Mouse (Mus musculus): ENCODE measurements around the gene Smyd5. TPM values are rescaled to one million over a fixed set of nuclear protein-coding genes. Genes with fewer than 3 reads are reported as not detected.

The Smyd5 gene
- polyA plus RNA-seq, 1 experiment from 2014 or later: 31.6 TPM

DNA sequence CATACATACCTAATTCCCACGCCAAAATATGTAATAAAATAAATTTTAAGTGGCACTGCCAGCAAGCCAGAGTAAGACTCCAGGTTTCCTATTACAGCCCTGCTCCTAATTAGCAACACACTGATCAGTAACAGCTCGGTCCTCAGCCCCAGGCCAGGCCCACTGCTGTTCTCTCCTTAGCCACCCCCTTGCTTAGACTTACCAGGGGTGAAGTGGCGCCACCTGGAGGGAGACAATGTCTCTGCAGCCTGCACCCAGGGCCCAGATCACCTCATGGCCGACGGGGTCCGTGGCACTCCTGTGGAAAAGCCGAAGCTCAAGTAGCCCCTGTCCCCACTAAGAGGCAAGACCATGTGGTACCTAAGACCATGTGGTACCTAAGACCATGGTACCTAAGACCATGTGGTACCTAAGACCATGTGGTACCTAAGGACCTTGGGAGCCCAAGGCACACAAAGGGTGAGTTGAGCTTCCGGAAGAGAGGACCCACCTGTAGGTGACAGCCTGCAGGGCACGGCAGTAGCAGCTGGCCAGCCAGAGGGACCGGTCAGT is 45.7 kb downstream of the Smyd5 start:
- Histone ChIP-seq H3K4me1 (replicated peaks) (no peaks in the 10 kb centered on the region), H3K27me3 (peaks cover 48% of the 10 kb centered on the region), H3K27ac (no peak overlapping the region), H3K36me3 (no peaks in the 10 kb centered on the region), H3K9me3 (replicated peaks) (no peaks in the 10 kb centered on the region; the same call in 1 of the 2 replicates), H3K9ac (no peak overlapping the region), H3K4me2 (no peak overlapping the region), H3K4me3 (replicated peaks) (no peak overlapping the region)
- ATAC-seq (ENCODE audit: low read depth): peak; percentile 37
- WGBS (ENCODE audit: insufficient replicate concordance): 25% methylated on average over 10 of the region's 10 CpGs
- DNase-seq: peak; percentile 28

GRCm38 (mm10) chr6:85478416-85478815 is 46.6 kb downstream of the Smyd5 start:
- Histone ChIP-seq H3K9me3 (replicated peaks) (no peaks in the 10 kb centered on the region; the same call in 1 of the 2 replicates), H3K4me3 (replicated peaks) (no peak overlapping the region), H3K4me2 (no peak overlapping the region), H3K4me1 (replicated peaks) (no peaks in the 10 kb centered on the region), H3K27ac (no peak overlapping the region), H3K9ac (no peak overlapping the region), H3K27me3 (peaks cover 53% of the 10 kb centered on the region), H3K36me3 (no peaks in the 10 kb centered on the region)
- no peak for DNase-seq
- no peak for ATAC-seq (ENCODE audit: low read depth)
- WGBS (ENCODE audit: insufficient replicate concordance): 33% methylated on average over 14 of the region's 14 CpGs

- no peak for DNase-seq
- peaks cover 4% of the 10 kb centered on the region; the same call in 1 of the 2 replicates for H3K4me1 ChIP-seq (replicated peaks)
- H3K27me3 ChIP-seq: peaks cover 66% of the 10 kb centered on the region
- H3K27ac ChIP-seq: no peak overlapping the region
- ATAC-seq (ENCODE audit: low read depth): no peak
- no peaks in the 10 kb centered on the region for H3K36me3 ChIP-seq
- no peak overlapping the region for H3K4me2 ChIP-seq
- H3K9ac ChIP-seq: no peak overlapping the region
- H3K4me3 ChIP-seq (replicated peaks): no peak overlapping the region
- no peaks in the 10 kb centered on the region; the same call in 1 of the 2 replicates for H3K9me3 ChIP-seq (replicated peaks)
- 70% methylated on average over 5 of the region's 5 CpGs for WGBS (ENCODE audit: insufficient replicate concordance)
These were observed 48.2 kb downstream of the Smyd5 start for GRCm38 (mm10) chr6:85479979-85480378.

DNA sequence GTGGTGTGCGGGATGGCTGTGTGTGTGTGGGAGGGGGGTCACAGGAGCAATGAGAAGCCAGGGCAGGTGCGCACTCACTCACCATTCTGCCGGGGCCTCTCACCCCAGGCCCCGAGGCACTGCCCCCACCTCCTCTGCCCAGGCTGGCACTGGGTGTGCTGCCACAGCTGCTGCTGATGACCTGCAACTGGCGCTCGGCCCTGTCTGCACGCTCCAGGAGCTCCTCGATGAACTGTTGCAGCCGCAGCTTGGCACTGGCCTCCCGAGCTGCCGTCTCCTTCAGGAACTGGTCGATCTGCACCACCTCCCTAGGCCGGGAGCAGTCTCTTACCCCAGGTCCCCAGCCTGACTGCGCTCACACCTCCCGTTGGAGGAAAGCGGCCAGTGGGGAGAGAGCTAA is 48.9 kb downstream of the Smyd5 start:
- H3K27me3 ChIP-seq: peaks cover 70% of the 10 kb centered on the region
- 59% methylated on average over 16 of the region's 16 CpGs for WGBS (ENCODE audit: insufficient replicate concordance)
- ATAC-seq (ENCODE audit: low read depth) (no peak), DNase-seq (no peak)
- no peak overlapping the region for H3K4me3 ChIP-seq (replicated peaks)
- no peak overlapping the region for H3K27ac ChIP-seq
- H3K4me1 ChIP-seq (replicated peaks): peaks cover 4% of the 10 kb centered on the region; the same call in 1 of the 2 replicates
- no peaks in the 10 kb centered on the region for H3K36me3 ChIP-seq
- no peak overlapping the region for H3K9ac ChIP-seq
- H3K9me3 ChIP-seq (replicated peaks): no peaks in the 10 kb centered on the region; the same call in 1 of the 2 replicates
- H3K4me2 ChIP-seq: no peak overlapping the region

DNA sequence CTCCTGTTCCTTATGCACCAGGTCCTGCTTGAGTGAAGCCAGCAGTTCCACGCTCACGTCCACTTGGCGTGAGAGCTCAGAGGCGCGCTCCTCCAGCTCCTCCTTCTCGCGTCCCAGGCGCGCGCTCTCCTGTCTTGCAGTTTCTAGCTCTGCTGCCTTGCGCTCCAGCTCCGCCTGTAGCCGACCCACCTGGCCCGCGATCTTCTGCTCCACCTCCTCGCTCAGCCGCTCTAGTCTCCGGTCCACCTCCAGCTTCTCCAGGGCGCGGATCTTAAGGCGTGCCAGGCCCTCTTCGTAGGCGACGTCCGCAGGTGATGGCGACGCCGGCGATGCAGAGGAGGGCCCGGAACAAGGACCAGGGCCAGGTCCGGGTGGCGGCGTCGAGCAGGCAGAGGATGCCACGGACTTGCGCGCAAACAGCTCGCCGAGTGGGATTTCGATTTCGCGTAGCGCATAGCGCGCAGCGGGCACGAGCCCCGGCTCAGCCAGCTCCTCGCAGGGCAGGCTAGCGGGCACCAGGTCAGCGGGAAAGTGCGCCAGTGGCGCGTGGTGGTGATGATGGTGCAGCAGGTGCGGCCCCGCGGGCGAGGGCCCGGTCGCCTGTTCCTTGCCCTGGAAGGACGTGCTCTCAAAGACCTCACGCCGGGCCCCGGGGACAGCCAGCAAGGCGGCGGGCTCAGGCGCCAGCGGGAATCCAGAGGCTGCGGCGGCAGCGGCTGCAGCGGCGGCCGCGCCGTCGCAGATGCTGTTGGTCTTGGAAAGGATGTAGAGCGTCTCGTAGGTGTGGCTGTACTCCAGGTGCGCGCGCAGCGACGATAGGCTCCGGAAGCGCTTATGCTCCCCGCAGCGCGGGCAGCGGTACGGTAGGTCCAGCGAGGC is 52.3 kb downstream of the Smyd5 start:
- ATAC-seq (ENCODE audit: low read depth) (no peak), DNase-seq (no peak)
- Histone ChIP-seq H3K9ac (no peak overlapping the region), H3K4me2 (peak overlapping the region; percentile 30), H3K27me3 (peaks cover 66% of the 10 kb centered on the region), H3K27ac (no peak overlapping the region), H3K4me3 (replicated peaks) (peak overlapping the region; percentile 14; the same call in 1 of the 2 replicates), H3K9me3 (replicated peaks) (no peaks in the 10 kb centered on the region; the same call in 1 of the 2 replicates), H3K4me1 (replicated peaks) (peaks cover 4% of the 10 kb centered on the region; the same call in 1 of the 2 replicates), H3K36me3 (no peaks in the 10 kb centered on the region)
- WGBS (ENCODE audit: insufficient replicate concordance): 6% methylated on average over 88 of the region's 92 CpGs

- ATAC-seq (ENCODE audit: low read depth): no peak
- no peaks in the 10 kb centered on the region for H3K36me3 ChIP-seq
- 56% methylated on average over 2 of the region's 2 CpGs for WGBS (ENCODE audit: insufficient replicate concordance)
- peaks cover 4% of the 10 kb centered on the region; the same call in 1 of the 2 replicates for H3K4me1 ChIP-seq (replicated peaks)
- no peaks in the 10 kb centered on the region; the same call in 1 of the 2 replicates for H3K9me3 ChIP-seq (replicated peaks)
- H3K9ac ChIP-seq: no peak overlapping the region
- no peak for DNase-seq
- no peak overlapping the region for H3K4me2 ChIP-seq
- no peak overlapping the region for H3K27ac ChIP-seq
- H3K27me3 ChIP-seq: peaks cover 57% of the 10 kb centered on the region
- H3K4me3 ChIP-seq (replicated peaks): no peak overlapping the region
These were observed 53.9 kb downstream of the Smyd5 start for GRCm38 (mm10) chr6:85485738-85486137.

GRCm38 (mm10) chr6:85488510-85488909 is 56.7 kb downstream of the Smyd5 start:
- H3K4me3 ChIP-seq (replicated peaks): no peak overlapping the region
- H3K27ac ChIP-seq: no peak overlapping the region
- DNase-seq (no peak), ATAC-seq (ENCODE audit: low read depth) (no peak)
- H3K9me3 ChIP-seq (replicated peaks): no peaks in the 10 kb centered on the region
- 65% methylated on average over 4 of the region's 4 CpGs for WGBS (ENCODE audit: insufficient replicate concordance)
- no peaks in the 10 kb centered on the region for H3K36me3 ChIP-seq
- H3K9ac ChIP-seq: no peak overlapping the region
- peaks cover 35% of the 10 kb centered on the region for H3K27me3 ChIP-seq
- H3K4me2 ChIP-seq: no peak overlapping the region
- H3K4me1 ChIP-seq (replicated peaks): peaks cover 4% of the 10 kb centered on the region; the same call in 1 of the 2 replicates

DNA sequence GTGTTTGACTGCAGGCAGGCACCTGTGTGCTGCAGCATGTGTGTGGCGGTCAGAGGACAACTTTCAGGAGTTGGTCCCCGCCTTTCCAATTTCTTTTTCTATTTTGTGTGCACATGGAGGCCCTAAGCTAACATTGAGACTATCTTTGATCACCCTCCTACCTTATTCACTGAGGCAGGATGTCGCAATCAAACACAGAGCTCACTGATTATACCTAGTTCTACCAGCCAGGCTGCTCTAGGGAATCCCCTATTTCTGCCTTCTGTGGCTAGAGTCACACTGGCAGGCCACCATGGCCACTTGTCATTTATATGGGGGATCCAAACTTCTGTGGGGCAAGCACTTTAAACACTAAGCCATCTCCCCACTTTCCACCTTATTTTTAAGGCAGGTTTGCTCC is 57.9 kb downstream of the Smyd5 start:
- ATAC-seq (ENCODE audit: low read depth) (no peak), DNase-seq (no peak)
- H3K4me1 ChIP-seq (replicated peaks): no peaks in the 10 kb centered on the region
- WGBS (ENCODE audit: insufficient replicate concordance): 51% methylated on average over 3 of the region's 3 CpGs
- peaks cover 23% of the 10 kb centered on the region for H3K27me3 ChIP-seq
- H3K4me3 ChIP-seq (replicated peaks): no peak overlapping the region
- no peak overlapping the region for H3K9ac ChIP-seq
- no peak overlapping the region for H3K27ac ChIP-seq
- H3K36me3 ChIP-seq: no peaks in the 10 kb centered on the region
- no peak overlapping the region for H3K4me2 ChIP-seq
- no peaks in the 10 kb centered on the region for H3K9me3 ChIP-seq (replicated peaks)

DNA sequence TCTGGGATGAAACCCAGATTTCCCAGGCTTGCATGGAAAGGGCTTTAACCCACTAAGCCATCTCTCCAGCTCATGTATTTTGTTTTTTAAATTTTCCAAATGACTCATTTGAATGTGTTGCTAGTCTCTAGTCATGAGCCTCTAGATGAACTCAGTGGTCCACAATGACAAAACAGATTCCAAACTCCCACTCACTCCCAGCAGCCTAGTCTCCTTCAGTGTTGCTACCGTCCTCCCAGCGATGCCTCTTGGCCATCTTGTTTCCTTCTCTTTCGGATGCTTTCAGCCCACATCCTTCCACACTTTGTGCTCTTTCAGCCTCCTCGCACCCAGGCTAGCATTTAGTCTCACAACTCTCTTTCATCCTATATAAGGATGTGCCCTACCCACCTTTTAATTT is 58.5 kb downstream of the Smyd5 start:
- DNase-seq (no peak), ATAC-seq (ENCODE audit: low read depth) (no peak)
- H3K9ac ChIP-seq: no peak overlapping the region
- WGBS (ENCODE audit: insufficient replicate concordance): 73% methylated on average over 4 of the region's 4 CpGs
- H3K4me3 ChIP-seq (replicated peaks): no peak overlapping the region
- H3K9me3 ChIP-seq (replicated peaks): no peaks in the 10 kb centered on the region
- no peak overlapping the region for H3K4me2 ChIP-seq
- H3K4me1 ChIP-seq (replicated peaks): no peaks in the 10 kb centered on the region
- no peak overlapping the region for H3K27ac ChIP-seq
- no peaks in the 10 kb centered on the region for H3K36me3 ChIP-seq
- peaks cover 18% of the 10 kb centered on the region for H3K27me3 ChIP-seq

- H3K4me3 ChIP-seq (replicated peaks): no peak overlapping the region
- no peaks in the 10 kb centered on the region for H3K4me1 ChIP-seq (replicated peaks)
- H3K9ac ChIP-seq: no peak overlapping the region
- H3K36me3 ChIP-seq: no peaks in the 10 kb centered on the region
- no peak for ATAC-seq (ENCODE audit: low read depth)
- H3K4me2 ChIP-seq: no peak overlapping the region
- no peak for DNase-seq
- 71% methylated on average over 3 of the region's 3 CpGs for WGBS (ENCODE audit: insufficient replicate concordance)
- no peak overlapping the region for H3K27ac ChIP-seq
- H3K27me3 ChIP-seq: peaks cover 4% of the 10 kb centered on the region
- H3K9me3 ChIP-seq (replicated peaks): no peaks in the 10 kb centered on the region
These were observed 59.8 kb downstream of the Smyd5 start for GRCm38 (mm10) chr6:85491606-85492005.
